Mouse (Mus musculus): ENCODE measurements around the gene Elob. TPM values are rescaled to one million over a fixed set of nuclear protein-coding genes. Genes with fewer than 3 reads are reported as not detected.

Gene Elob
- polyA plus RNA-seq, 1 experiment from 2014 or later: 906 TPM

DNA sequence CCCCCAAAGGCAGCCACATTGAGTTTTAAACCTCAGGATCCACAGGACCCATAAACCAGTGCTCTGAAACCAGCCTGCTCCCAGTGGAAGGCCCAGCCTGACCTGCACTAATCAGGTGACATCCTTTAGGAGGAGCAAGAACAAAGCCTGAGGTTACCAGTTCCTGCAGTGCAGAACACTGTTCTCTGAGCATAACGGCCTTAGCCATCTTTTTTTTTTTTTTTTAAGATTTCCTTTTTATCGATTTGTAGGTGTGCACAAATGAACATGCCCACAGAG is 37.9 kb downstream of the Elob start:
- Histone ChIP-seq H3K4me3 (replicated peaks; ENCODE audit: low read length) (peak overlapping the region; percentile 53), H3K9ac (ENCODE audit: low read length) (peak overlapping the region; percentile 79), H3K4me2 (ENCODE audit: low read depth, low read length) (peak overlapping the region; percentile 68), H3K36me3 (ENCODE audit: control insufficient read depth, insufficient read depth, low read length) (no peaks in the 10 kb centered on the region), H3K4me1 (ENCODE audit: control insufficient read depth, insufficient read depth, low read length) (peaks cover 4% of the 10 kb centered on the region), H3K9me3 (replicated peaks; ENCODE audit: control insufficient read depth, low read length) (no peaks in the 10 kb centered on the region), H3K27ac (ENCODE audit: low read length) (peak overlapping the region; percentile 70), H3K27me3 (ENCODE audit: control insufficient read depth, insufficient read depth, low read length) (no peaks in the 10 kb centered on the region)
- 47% methylated on average over 2 of the region's 2 CpGs for WGBS
- no peak for ATAC-seq (ENCODE audit: insufficient read depth, low FRiP score)

- Histone ChIP-seq H3K4me2 (ENCODE audit: low read depth, low read length) (peak within 1 kb of the TSS; percentile 68), H3K36me3 (ENCODE audit: control insufficient read depth, insufficient read depth, low read length) (no peaks in the 10 kb centered on the region), H3K27me3 (ENCODE audit: control insufficient read depth, insufficient read depth, low read length) (no peaks in the 10 kb centered on the region), H3K27ac (ENCODE audit: low read length) (peak within 1 kb of the TSS; percentile 70), H3K9ac (ENCODE audit: low read length) (peak within 1 kb of the TSS; percentile 79), H3K4me1 (ENCODE audit: control insufficient read depth, insufficient read depth, low read length) (peaks cover 5% of the 10 kb centered on the region), H3K9me3 (replicated peaks; ENCODE audit: control insufficient read depth, low read length) (no peaks in the 10 kb centered on the region), H3K4me3 (replicated peaks; ENCODE audit: low read length) (peak within 1 kb of the TSS; percentile 53)
- peak; percentile 58; the same call in 1 of the 2 replicates for ATAC-seq (ENCODE audit: insufficient read depth, low FRiP score)
- WGBS: 2% methylated on average over 29 of the region's 29 CpGs
Measured at GRCm38 (mm10) chr17:23790269-23791078, 38.5 kb downstream of the Elob start, which contains the start of gene Srrm2. Srrm2 (plus strand) TSS chr17:23790532.

GRCm38 (mm10) chr17:23789749-23790268 is 39.1 kb downstream of the Elob start:
- Histone ChIP-seq H3K27me3 (ENCODE audit: control insufficient read depth, insufficient read depth, low read length) (no peaks in the 10 kb centered on the region), H3K27ac (ENCODE audit: low read length) (peak overlapping the region; percentile 70), H3K9ac (ENCODE audit: low read length) (peak overlapping the region; percentile 79), H3K4me3 (replicated peaks; ENCODE audit: low read length) (peak overlapping the region; percentile 53), H3K9me3 (replicated peaks; ENCODE audit: control insufficient read depth, low read length) (no peaks in the 10 kb centered on the region), H3K4me1 (ENCODE audit: control insufficient read depth, insufficient read depth, low read length) (peaks cover 7% of the 10 kb centered on the region), H3K36me3 (ENCODE audit: control insufficient read depth, insufficient read depth, low read length) (no peaks in the 10 kb centered on the region), H3K4me2 (ENCODE audit: low read depth, low read length) (peak overlapping the region; percentile 68)
- ATAC-seq (ENCODE audit: insufficient read depth, low FRiP score): no peak
- WGBS: 22% methylated on average over 8 of the region's 8 CpGs

DNA sequence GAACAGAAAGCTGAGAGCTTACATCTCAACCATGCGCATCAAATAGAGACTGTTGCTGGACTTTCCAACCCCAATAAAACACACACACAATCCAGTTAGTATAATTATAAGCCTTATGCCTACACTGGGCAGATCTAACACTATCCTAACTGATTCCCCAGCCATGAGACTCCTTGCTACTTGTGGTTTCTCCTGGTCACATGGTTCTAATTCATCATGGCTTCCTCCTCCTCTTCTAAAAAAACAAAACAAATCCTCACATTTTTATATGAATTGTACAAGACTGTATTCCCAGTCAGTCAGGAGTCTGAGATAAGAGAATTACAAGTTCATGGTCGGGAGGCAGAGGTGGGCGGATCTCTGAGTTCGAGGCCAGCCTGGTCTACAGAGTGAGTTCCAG is 40.0 kb downstream of the Elob start:
- H3K9ac ChIP-seq (ENCODE audit: low read length): no peak overlapping the region
- WGBS: 88% methylated on average over 4 of the region's 4 CpGs
- no peaks in the 10 kb centered on the region for H3K27me3 ChIP-seq (ENCODE audit: control insufficient read depth, insufficient read depth, low read length)
- H3K27ac ChIP-seq (ENCODE audit: low read length): no peak overlapping the region
- no peak for ATAC-seq (ENCODE audit: insufficient read depth, low FRiP score)
- no peaks in the 10 kb centered on the region for H3K9me3 ChIP-seq (replicated peaks; ENCODE audit: control insufficient read depth, low read length)
- no peak overlapping the region for H3K4me2 ChIP-seq (ENCODE audit: low read depth, low read length)
- H3K4me1 ChIP-seq (ENCODE audit: control insufficient read depth, insufficient read depth, low read length): peaks cover 7% of the 10 kb centered on the region
- no peaks in the 10 kb centered on the region for H3K36me3 ChIP-seq (ENCODE audit: control insufficient read depth, insufficient read depth, low read length)
- H3K4me3 ChIP-seq (replicated peaks; ENCODE audit: low read length): no peak overlapping the region

DNA sequence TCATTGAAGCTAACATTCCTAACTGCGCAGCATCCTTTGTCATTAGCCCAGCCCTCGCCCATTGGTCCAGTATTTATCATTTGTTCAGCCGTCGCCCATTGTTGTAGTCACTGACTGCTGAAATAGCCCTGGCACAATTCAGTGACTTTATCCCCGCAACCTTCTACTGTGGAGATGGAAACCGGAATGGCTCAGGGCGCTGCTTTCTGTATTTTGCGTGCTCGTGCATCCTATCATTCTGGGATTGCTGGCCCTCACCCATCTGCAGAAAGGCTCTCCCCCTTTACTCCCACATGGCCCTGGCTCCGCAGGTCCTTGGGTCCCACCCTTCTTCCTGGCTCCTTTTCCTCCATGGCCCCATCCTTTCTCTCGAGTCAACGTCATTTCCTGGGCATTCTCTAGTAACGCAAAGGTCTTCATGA is 42.4 kb downstream of the Elob start:
- Histone ChIP-seq H3K27ac (ENCODE audit: low read length) (no peak overlapping the region), H3K4me3 (replicated peaks; ENCODE audit: low read length) (peak overlapping the region; percentile 51), H3K4me1 (ENCODE audit: control insufficient read depth, insufficient read depth, low read length) (peaks cover 7% of the 10 kb centered on the region), H3K27me3 (ENCODE audit: control insufficient read depth, insufficient read depth, low read length) (no peaks in the 10 kb centered on the region), H3K36me3 (ENCODE audit: control insufficient read depth, insufficient read depth, low read length) (no peaks in the 10 kb centered on the region), H3K9ac (ENCODE audit: low read length) (peak overlapping the region; percentile 49; the same call in 1 of the 2 replicates), H3K9me3 (replicated peaks; ENCODE audit: control insufficient read depth, low read length) (no peaks in the 10 kb centered on the region), H3K4me2 (ENCODE audit: low read depth, low read length) (peak overlapping the region; percentile 66)
- ATAC-seq (ENCODE audit: insufficient read depth, low FRiP score): no peak
- 19% methylated on average over 13 of the region's 13 CpGs for WGBS

GRCm38 (mm10) chr17:23785561-23786471 is 43.1 kb downstream of the Elob start, which contains the start of gene Flywch2:
Flywch2 (minus strand) TSS chr17:23786081.
- 1% methylated on average over 43 of the region's 43 CpGs for WGBS
- peak; percentile 81 for ATAC-seq (ENCODE audit: insufficient read depth, low FRiP score)

DNA sequence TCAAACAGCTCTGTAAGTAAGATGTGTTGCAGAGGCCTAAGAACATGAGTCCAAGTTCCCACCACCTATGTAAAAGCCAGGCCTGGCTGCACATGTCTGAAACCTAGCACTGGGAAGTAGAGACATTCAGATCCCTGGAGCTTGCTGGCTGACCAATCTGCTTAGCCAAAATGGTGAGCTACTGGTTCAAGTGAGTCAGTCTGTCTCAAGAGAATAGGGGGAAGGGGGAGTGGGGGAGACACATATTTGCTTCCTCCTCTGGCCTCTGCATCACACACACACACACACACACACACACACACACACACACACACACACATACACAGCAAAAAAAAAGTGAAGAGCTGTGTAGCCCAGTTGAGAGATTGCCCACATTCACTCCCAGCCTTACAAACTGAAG is 45.6 kb downstream of the Elob start:
- H3K27ac ChIP-seq (ENCODE audit: low read length): no peak overlapping the region
- H3K4me3 ChIP-seq (replicated peaks; ENCODE audit: low read length): no peak overlapping the region
- H3K4me1 ChIP-seq (ENCODE audit: control insufficient read depth, insufficient read depth, low read length): peaks cover 7% of the 10 kb centered on the region
- no peaks in the 10 kb centered on the region for H3K36me3 ChIP-seq (ENCODE audit: control insufficient read depth, insufficient read depth, low read length)
- no peak overlapping the region for H3K9ac ChIP-seq (ENCODE audit: low read length)
- H3K9me3 ChIP-seq (replicated peaks; ENCODE audit: control insufficient read depth, low read length): no peaks in the 10 kb centered on the region
- H3K4me2 ChIP-seq (ENCODE audit: low read depth, low read length): no peak overlapping the region
- ATAC-seq (ENCODE audit: insufficient read depth, low FRiP score): no peak
- no peaks in the 10 kb centered on the region for H3K27me3 ChIP-seq (ENCODE audit: control insufficient read depth, insufficient read depth, low read length)

More at GRCm38 (mm10) chr17:23785561-23786471, 43.1 kb downstream of the Elob start, which contains the start of gene Flywch2:
- Histone ChIP-seq H3K4me2 (ENCODE audit: low read depth, low read length) (peak within 1 kb of the TSS; percentile 66), H3K27me3 (ENCODE audit: control insufficient read depth, insufficient read depth, low read length) (no peaks in the 10 kb centered on the region), H3K27ac (ENCODE audit: low read length) (no peak within 1 kb of the TSS), H3K9me3 (replicated peaks; ENCODE audit: control insufficient read depth, low read length) (no peaks in the 10 kb centered on the region), H3K9ac (ENCODE audit: low read length) (peak within 1 kb of the TSS; percentile 78), H3K4me3 (replicated peaks; ENCODE audit: low read length) (peak within 1 kb of the TSS; percentile 51), H3K4me1 (ENCODE audit: control insufficient read depth, insufficient read depth, low read length) (peaks cover 7% of the 10 kb centered on the region), H3K36me3 (ENCODE audit: control insufficient read depth, insufficient read depth, low read length) (no peaks in the 10 kb centered on the region)

GRCm38 (mm10) chr17:23778447-23778846 is 50.5 kb downstream of the Elob start:
- 30% methylated on average over 2 of the region's 2 CpGs for WGBS
- Histone ChIP-seq H3K27ac (ENCODE audit: low read length) (no peak overlapping the region), H3K4me2 (ENCODE audit: low read depth, low read length) (no peak overlapping the region), H3K9ac (ENCODE audit: low read length) (no peak overlapping the region), H3K4me3 (replicated peaks; ENCODE audit: low read length) (no peak overlapping the region), H3K9me3 (replicated peaks; ENCODE audit: control insufficient read depth, low read length) (no peaks in the 10 kb centered on the region), H3K36me3 (ENCODE audit: control insufficient read depth, insufficient read depth, low read length) (no peaks in the 10 kb centered on the region), H3K27me3 (ENCODE audit: control insufficient read depth, insufficient read depth, low read length) (no peaks in the 10 kb centered on the region), H3K4me1 (ENCODE audit: control insufficient read depth, insufficient read depth, low read length) (no peaks in the 10 kb centered on the region)
- no peak for ATAC-seq (ENCODE audit: insufficient read depth, low FRiP score)

DNA sequence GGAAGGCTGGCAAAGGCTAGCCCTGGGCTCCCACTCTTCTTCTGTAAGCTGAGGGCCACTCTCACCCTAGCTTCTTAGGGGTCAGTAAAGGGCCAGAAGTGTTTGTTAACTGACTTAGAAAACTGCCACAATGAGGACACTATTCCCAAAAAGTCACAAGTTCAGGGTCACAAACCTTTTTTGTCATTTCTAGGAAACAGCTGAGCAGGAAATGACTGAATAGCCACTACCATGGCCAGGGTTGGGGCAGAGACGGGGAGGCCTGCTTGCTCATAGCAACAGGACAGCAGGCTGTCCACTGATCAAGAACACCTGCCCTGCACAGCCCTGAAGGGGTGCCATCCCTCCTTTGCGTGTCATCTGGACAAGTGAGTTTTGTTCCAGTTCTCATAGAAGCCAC is 51.8 kb downstream of the Elob start:
- Histone ChIP-seq H3K4me1 (ENCODE audit: control insufficient read depth, insufficient read depth, low read length) (no peaks in the 10 kb centered on the region), H3K36me3 (ENCODE audit: control insufficient read depth, insufficient read depth, low read length) (no peaks in the 10 kb centered on the region), H3K27me3 (ENCODE audit: control insufficient read depth, insufficient read depth, low read length) (no peaks in the 10 kb centered on the region), H3K4me2 (ENCODE audit: low read depth, low read length) (no peak overlapping the region), H3K9ac (ENCODE audit: low read length) (no peak overlapping the region), H3K9me3 (replicated peaks; ENCODE audit: control insufficient read depth, low read length) (no peaks in the 10 kb centered on the region), H3K4me3 (replicated peaks; ENCODE audit: low read length) (no peak overlapping the region), H3K27ac (ENCODE audit: low read length) (no peak overlapping the region)
- 67% methylated on average over 2 of the region's 2 CpGs for WGBS
- ATAC-seq (ENCODE audit: insufficient read depth, low FRiP score): no peak

Data from stomach, embryonic 16.5 days (tissue).